Mouse (Mus musculus): Measurements from ENCODE around the gene 7420426K07Rik. TPM values are rescaled to one million over a fixed set of nuclear protein-coding genes. Genes with fewer than 3 reads are reported as not detected.

7420426K07Rik gene
- total RNA-seq (2012; rRNA removed) (not detected in 2 replicates), total RNA-seq (2014; rRNA removed) (not detected in 2 replicates), polyA plus RNA-seq (2012; ENCODE audit: insufficient read length, low read depth) (not detected in 2 replicates)

DNA sequence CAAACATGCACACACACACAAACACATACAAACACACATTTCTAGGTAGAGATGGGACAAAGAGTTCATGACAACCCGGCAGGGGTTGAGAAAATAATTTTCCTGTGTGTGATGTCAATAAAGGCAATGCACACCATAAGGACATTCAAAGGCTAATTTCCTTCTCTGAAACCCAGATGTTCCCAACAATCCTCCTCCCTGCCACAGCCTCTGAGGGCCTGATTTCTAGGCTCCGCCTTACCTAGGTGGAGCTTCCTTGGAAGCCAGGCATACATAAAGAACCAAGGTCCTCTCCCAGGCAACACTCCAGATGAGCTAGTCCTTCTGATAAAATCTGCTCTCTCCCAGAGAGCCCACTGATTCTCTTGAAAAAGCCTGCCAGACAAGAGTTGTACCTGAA lies at the start of gene 7420426K07Rik:
7420426K07Rik (plus strand) TSS at position 301 of the 400 bp plus-strand sequence.
- Histone ChIP-seq H3K36me3 (replicated peaks in 1 of 2; ENCODE audit: control insufficient read depth in 1 of 2, insufficient read depth in 1 of 2, low read length in 1 of 2) (no peaks in the 10 kb centered on the region), H3K79me2 (replicated peaks; ENCODE audit: control insufficient read depth, extremely low read depth, insufficient read depth, poor library complexity, severe bottlenecking) (no peaks in the 10 kb centered on the region), H3K9ac (ENCODE audit: insufficient read depth, low read depth) (no peak within 1 kb of the TSS), H3K4me3 (replicated peaks in 1 of 3; ENCODE audit: low read depth in 2 of 3, low read length in 2 of 3, poor library complexity in 1 of 3) (no peak within 1 kb of the TSS), H3K4me2 (ENCODE audit: insufficient read depth, low read depth, poor library complexity, severe bottlenecking) (no peak within 1 kb of the TSS), H3K27ac (ENCODE audit: insufficient read depth, low read depth) (no peak within 1 kb of the TSS), H3K9me3 (replicated peaks; ENCODE audit: low read length) (peaks cover 1% of the 10 kb centered on the region), H3K4me1 (ENCODE audit: control insufficient read depth in 1 of 2, insufficient read depth in 2 of 2) (no peaks in the 10 kb centered on the region), H3K27me3 (replicated peaks) (peaks cover 7% of the 10 kb centered on the region)
- dilution Hi-C loops (cut with MboI; ENCODE audit: extremely low pct_ligation_motif_present, extremely low pct_unique_long_range_greater_than_20kb, low sequenced_read_pairs) (no loop called here), in situ Hi-C loops (cut with MboI; ENCODE audit: low pct_ligation_motif_present, low pct_unique_long_range_greater_than_20kb, low sequenced_read_pairs) (no loop called here)
- DNase-seq (ENCODE audit: extremely low read depth) = no peak
- TF ChIP-seq JUN (IDR thresholded peaks at IDR 0.05; ENCODE audit: insufficient read depth, low read depth, low read length) (no peak), USF1 (IDR thresholded peaks at IDR 0.05; ENCODE audit: low read depth, low read length) (no peak), ETS1 (conservative IDR thresholded peaks at IDR 0.05; ENCODE audit: low read depth, low read length) (no peak)

DNA sequence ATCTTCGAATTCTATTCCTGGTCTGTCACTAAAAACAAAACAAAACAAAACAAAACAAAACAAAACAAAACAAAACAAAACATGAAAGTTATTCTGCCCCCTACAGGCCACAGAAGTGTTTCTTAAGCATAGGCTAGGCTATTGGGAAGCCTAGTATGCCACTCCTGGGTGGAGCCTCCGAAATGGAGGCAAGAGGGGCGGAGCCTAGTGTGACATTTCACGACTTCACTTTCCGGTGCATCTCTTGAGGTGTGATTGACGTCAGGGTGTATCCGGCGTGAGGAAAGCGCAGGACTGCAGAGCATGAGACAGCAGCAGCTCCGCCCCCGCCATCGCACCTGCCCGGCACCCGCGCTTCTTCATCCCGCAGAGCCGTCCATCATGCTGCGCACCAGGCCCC lies 46.7 kb upstream of the 7420426K07Rik start, which contains the start of gene Prr23a2:
Prr23a2 (plus strand) TSS at position 285 of the 400 bp plus-strand sequence.
- H3K27ac ChIP-seq (ENCODE audit: insufficient read depth, low read depth) = no peak within 1 kb of the TSS
- in situ Hi-C loops (cut with MboI; ENCODE audit: low pct_ligation_motif_present, low pct_unique_long_range_greater_than_20kb, low sequenced_read_pairs) (no loop called here), dilution Hi-C loops (cut with MboI; ENCODE audit: extremely low pct_ligation_motif_present, extremely low pct_unique_long_range_greater_than_20kb, low sequenced_read_pairs) (no loop called here)
- no peak within 1 kb of the TSS for H3K4me2 ChIP-seq (ENCODE audit: insufficient read depth, low read depth, poor library complexity, severe bottlenecking)
- H3K9ac ChIP-seq (ENCODE audit: insufficient read depth, low read depth) = no peak within 1 kb of the TSS
- no peaks in the 10 kb centered on the region for H3K36me3 ChIP-seq (replicated peaks in 1 of 2; ENCODE audit: control insufficient read depth in 1 of 2, insufficient read depth in 1 of 2, low read length in 1 of 2)
- H3K4me1 ChIP-seq (ENCODE audit: control insufficient read depth in 1 of 2, insufficient read depth in 2 of 2) = no peaks in the 10 kb centered on the region
- TF ChIP-seq TCF12 (IDR thresholded peaks at IDR 0.05; ENCODE audit: low read depth, low read length) (no peak), EP300 (IDR thresholded peaks at IDR 0.05; ENCODE audit: low read length) (no peak), MAX (IDR thresholded peaks at IDR 0.05; ENCODE audit: low read length) (no peak), ETS1 (conservative IDR thresholded peaks at IDR 0.05; ENCODE audit: low read depth, low read length) (no peak), MAZ (IDR thresholded peaks at IDR 0.05; ENCODE audit: low read depth, low read length) (no peak)
- H3K4me3 ChIP-seq (replicated peaks in 1 of 3; ENCODE audit: low read depth in 2 of 3, low read length in 2 of 3, poor library complexity in 1 of 3) = no peak within 1 kb of the TSS
- H3K9me3 ChIP-seq (replicated peaks; ENCODE audit: low read length) = no peaks in the 10 kb centered on the region
- no peak for DNase-seq (ENCODE audit: extremely low read depth)
- no peaks in the 10 kb centered on the region for H3K79me2 ChIP-seq (replicated peaks; ENCODE audit: control insufficient read depth, extremely low read depth, insufficient read depth, poor library complexity, severe bottlenecking)
- H3K27me3 ChIP-seq (replicated peaks) = no peaks in the 10 kb centered on the region

DNA sequence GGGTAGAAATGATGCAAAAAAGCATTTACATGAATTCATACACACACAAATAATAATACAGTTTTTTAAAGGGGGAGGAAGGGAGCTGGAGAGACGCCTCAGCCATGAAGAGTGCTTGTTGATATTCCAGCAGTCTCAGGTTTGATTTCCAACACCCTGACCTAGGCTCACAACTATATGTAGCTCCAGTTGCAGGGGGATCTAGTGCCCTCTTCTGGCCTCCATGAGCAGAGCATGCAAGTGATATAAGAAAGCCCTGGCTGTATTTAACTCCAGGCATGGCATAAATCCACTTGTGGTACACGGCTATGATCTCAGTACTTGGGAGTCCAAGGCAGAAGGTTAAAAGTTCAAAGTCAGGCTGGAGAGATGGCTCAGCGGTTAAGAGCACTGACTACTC lies 39.5 kb upstream of the 7420426K07Rik start:
- Histone ChIP-seq H3K27me3 (replicated peaks) (no peaks in the 10 kb centered on the region), H3K4me2 (ENCODE audit: insufficient read depth, low read depth, poor library complexity, severe bottlenecking) (no peak overlapping the region), H3K9me3 (replicated peaks; ENCODE audit: low read length) (peaks cover 3% of the 10 kb centered on the region), H3K79me2 (replicated peaks; ENCODE audit: control insufficient read depth, extremely low read depth, insufficient read depth, poor library complexity, severe bottlenecking) (no peaks in the 10 kb centered on the region), H3K27ac (ENCODE audit: insufficient read depth, low read depth) (no peak overlapping the region), H3K4me3 (replicated peaks in 1 of 3; ENCODE audit: low read depth in 2 of 3, low read length in 2 of 3, poor library complexity in 1 of 3) (no peak overlapping the region), H3K36me3 (replicated peaks in 1 of 2; ENCODE audit: control insufficient read depth in 1 of 2, insufficient read depth in 1 of 2, low read length in 1 of 2) (no peaks in the 10 kb centered on the region), H3K9ac (ENCODE audit: insufficient read depth, low read depth) (no peak overlapping the region), H3K4me1 (ENCODE audit: control insufficient read depth in 1 of 2, insufficient read depth in 2 of 2) (no peaks in the 10 kb centered on the region)
- peak; percentile 27 for DNase-seq (ENCODE audit: extremely low read depth)
- TF ChIP-seq USF2 (conservative IDR thresholded peaks at IDR 0.05; ENCODE audit: low read depth, low read length) (no peak), ZKSCAN1 (IDR thresholded peaks at IDR 0.05; ENCODE audit: borderline replicate concordance, low read depth, low read length) (no peak), MAZ (IDR thresholded peaks at IDR 0.05; ENCODE audit: low read depth, low read length) (no peak), PAX5 (IDR thresholded peaks at IDR 0.05; ENCODE audit: low read length) (no peak), JUN (IDR thresholded peaks at IDR 0.05; ENCODE audit: insufficient read depth, low read depth, low read length) (no peak), ETS1 (conservative IDR thresholded peaks at IDR 0.05; ENCODE audit: low read depth, low read length) (no peak), RAD21 (IDR thresholded peaks at IDR 0.05; ENCODE audit: low read depth, low read length) (peak; percentile 6), MEF2A (IDR thresholded peaks at IDR 0.05; ENCODE audit: borderline replicate concordance, low read depth, low read length) (no peak), ELF1 (IDR thresholded peaks at IDR 0.05; ENCODE audit: low read depth, low read length) (no peak), TCF12 (IDR thresholded peaks at IDR 0.05; ENCODE audit: low read depth, low read length) (no peak), SMC3 (IDR thresholded peaks at IDR 0.05; ENCODE audit: low read depth, low read length) (no peak; the same call in 1 of the 2 replicates), CHD1 (IDR thresholded peaks at IDR 0.05; ENCODE audit: low read depth, low read length) (no peak), ZC3H11A (IDR thresholded peaks at IDR 0.05; ENCODE audit: low read depth, low read length) (no peak), JUND (conservative IDR thresholded peaks at IDR 0.05; ENCODE audit: low read depth, low read length) (no peak), GABPA (IDR thresholded peaks at IDR 0.05; ENCODE audit: insufficient replicate concordance, low read depth, low read length) (no peak), CTCF (conservative IDR thresholded peaks at IDR 0.05 in 1 of 2, IDR thresholded peaks at IDR 0.05 in 1 of 2; ENCODE audit: low read depth in 2 of 2, low read length in 2 of 2) (peak; percentile 23 to 47; a peak in 3 of 4 replicates)
- in situ Hi-C loops (cut with MboI; ENCODE audit: low pct_ligation_motif_present, low pct_unique_long_range_greater_than_20kb, low sequenced_read_pairs) = no loop called here
- dilution Hi-C loops (cut with MboI; ENCODE audit: extremely low pct_ligation_motif_present, extremely low pct_unique_long_range_greater_than_20kb, low sequenced_read_pairs) = no loop called here

All from CH12.LX (cell line).